Mouse (Mus musculus) kidney, embryonic 14.5 days (tissue): ENCODE data around the gene Cdr2. TPM values are rescaled to one million over a fixed set of nuclear protein-coding genes. Genes with fewer than 3 reads are reported as not detected.
"Not testable (repeated sequence)": the region's sequence is repeated elsewhere in the genome, so short reads cannot be mapped to it uniquely, and the experiment has no call there.

ENCODE experiments used
- ATAC-seq: fragments of 200-750 bp; cut with Nextera tagmentation; 2 replicates; pipeline ENCODE4 v1.8.0; 2017; ENCODE audit warnings: moderate number of reproducible peaks, mild to moderate bottlenecking, moderate TSS enrichment, moderate library complexity; ENCODE audit not compliant: low FRiP score, low TSS enrichment
- H3K27ac ChIP-seq: fragments of 300-500 bp; sonication (generic); 2 replicates; pipeline ENCODE4 v1.5.1; 2014; ENCODE audit warnings: low read depth, mild to moderate bottlenecking, low read length, moderate library complexity, mixed read lengths
- H3K27me3 ChIP-seq: fragments of 300-500 bp; sonication (generic); 2 replicates; pipeline ENCODE4 v1.6.1; 2014; ENCODE audit warnings: mild to moderate bottlenecking, low read length; ENCODE audit not compliant: control insufficient read depth, insufficient read depth
- H3K36me3 ChIP-seq: fragments of 300-500 bp; sonication (generic); 2 replicates; pipeline ENCODE4 v1.6.1; 2014; ENCODE audit warnings: low read length, mixed read lengths; ENCODE audit not compliant: control insufficient read depth, insufficient read depth
- H3K4me1 ChIP-seq: fragments of 300-500 bp; sonication (generic); 2 replicates; pipeline ENCODE4 v1.6.1; 2014; ENCODE audit warnings: low read length, mixed read lengths; ENCODE audit not compliant: control insufficient read depth, insufficient read depth
- H3K4me2 ChIP-seq: fragments of 300-500 bp; sonication (generic); replicated peaks from 2 replicates; pipeline ENCODE4 v1.6.1; 2014; ENCODE audit warnings: low read depth, mild to moderate bottlenecking, low read length
- H3K4me3 ChIP-seq: fragments of 300-500 bp; sonication (generic); 2 replicates; pipeline ENCODE4 v1.5.1; 2014; ENCODE audit warnings: mild to moderate bottlenecking, low read length
- H3K9ac ChIP-seq: fragments of 300-500 bp; sonication (generic); 2 replicates; pipeline ENCODE4 v1.6.1; 2014; ENCODE audit warnings: low read depth, mild to moderate bottlenecking, low read length, moderate library complexity
- H3K9me3 ChIP-seq: fragments of 300-500 bp; sonication (generic); 2 replicates; pipeline ENCODE4 v1.6.1; 2016; ENCODE audit warnings: low read length; ENCODE audit not compliant: control insufficient read depth
- WGBS: fragments of 180-500 bp; shearing (Covaris S2); extraction: QIAGEN DNeasy Blood & Tissue Kit; methylation state at CpG from one replicate; pipeline ENCODE4 v1.1.7; 2014; 5-methylcytosine and 5-hydroxymethylcytosine counted together
- polyA plus RNA-seq: library from polyadenylated mRNA; unstranded; fragments of >200 nt; fragmentation: Nextera tagmentation; extraction: Ambion mirVana; gene quantifications from 2 replicates; pipeline ENCODE4 v1.2.1, GENCODE M21; 2014

The Cdr2 gene
- 10.1 and 13.1 TPM in 2 replicates for polyA plus RNA-seq

DNA sequence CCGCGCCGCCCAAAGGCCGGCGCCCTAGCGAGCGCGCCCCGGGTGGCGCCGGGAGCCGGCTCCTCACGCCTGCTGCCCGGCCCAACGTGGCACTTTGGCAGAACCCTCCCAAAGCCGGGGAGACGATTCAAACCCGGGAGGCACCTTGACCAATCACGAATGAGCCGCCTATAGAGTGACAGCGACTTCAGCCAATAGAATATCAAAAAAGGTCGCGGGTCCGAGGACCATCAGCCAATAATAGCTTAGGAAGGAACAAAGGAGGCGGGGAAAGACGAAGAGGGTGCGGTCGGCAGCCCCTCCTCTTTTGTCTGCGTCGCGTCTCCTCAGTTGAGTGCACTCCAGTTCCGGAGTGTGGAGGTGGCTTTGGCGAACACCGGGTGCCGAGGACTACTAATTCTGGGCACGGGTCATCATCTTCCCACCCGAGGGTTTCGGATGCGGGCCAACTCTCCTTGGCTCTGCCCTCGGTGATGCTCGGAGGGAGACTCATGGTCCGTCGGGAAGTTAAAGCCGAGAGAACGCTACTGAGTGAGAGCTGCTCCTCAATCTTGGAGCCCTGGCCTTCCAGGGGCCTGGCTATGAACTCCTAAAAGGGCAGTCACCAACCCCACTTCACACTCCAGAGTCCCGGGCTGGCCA, at the start of gene Cdr2, which contains the start of gene Mfsd13b:
Cdr2 (minus strand) TSS at position 113 of the 642 bp plus-strand sequence.
Mfsd13b (plus strand) TSS at position 310 of the 642 bp plus-strand sequence.
- Histone ChIP-seq H3K36me3 (no peaks in the 10 kb centered on the region), H3K27me3 (no peaks in the 10 kb centered on the region), H3K4me3 (peak within 1 kb of the TSS; percentile 93), H3K4me2 (peak within 1 kb of the TSS; percentile 78), H3K27ac (peak within 1 kb of the TSS; percentile 65; the same call in 1 of the 2 replicates), H3K4me1 (peaks cover 8% of the 10 kb centered on the region; the same call in 1 of the 2 replicates), H3K9ac (peak within 1 kb of the TSS; percentile 80), H3K9me3 (no peaks in the 10 kb centered on the region)
- peak; percentile 97 for ATAC-seq
- WGBS, result under 1% methylated on average over 46 of the region's 46 CpGs

DNA sequence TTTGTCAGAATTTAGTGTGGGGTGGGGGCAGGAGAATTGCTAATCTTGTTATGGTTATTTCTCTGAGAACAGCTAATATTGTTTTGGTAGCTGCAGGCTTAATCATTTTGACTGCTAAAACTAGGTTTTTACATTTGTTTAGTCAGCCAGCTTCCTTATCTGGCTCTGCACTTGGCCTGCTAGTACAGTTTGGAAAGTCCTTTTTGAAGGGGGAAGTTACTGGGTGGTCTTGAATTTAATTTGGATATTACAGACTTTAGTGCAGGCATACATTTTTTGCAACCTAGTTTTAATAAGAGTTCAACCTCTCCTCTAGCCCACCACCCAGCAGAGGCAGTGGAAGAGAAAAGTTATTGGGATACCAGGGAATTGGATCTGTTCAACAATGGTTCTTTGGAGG, 47.8 kb upstream of the Cdr2 start:
- H3K4me3 ChIP-seq, H3K4me1 ChIP-seq, ATAC-seq, H3K4me2 ChIP-seq, H3K36me3 ChIP-seq, H3K9me3 ChIP-seq, H3K9ac ChIP-seq, H3K27me3 ChIP-seq, H3K27ac ChIP-seq: not testable (repeated sequence)

DNA sequence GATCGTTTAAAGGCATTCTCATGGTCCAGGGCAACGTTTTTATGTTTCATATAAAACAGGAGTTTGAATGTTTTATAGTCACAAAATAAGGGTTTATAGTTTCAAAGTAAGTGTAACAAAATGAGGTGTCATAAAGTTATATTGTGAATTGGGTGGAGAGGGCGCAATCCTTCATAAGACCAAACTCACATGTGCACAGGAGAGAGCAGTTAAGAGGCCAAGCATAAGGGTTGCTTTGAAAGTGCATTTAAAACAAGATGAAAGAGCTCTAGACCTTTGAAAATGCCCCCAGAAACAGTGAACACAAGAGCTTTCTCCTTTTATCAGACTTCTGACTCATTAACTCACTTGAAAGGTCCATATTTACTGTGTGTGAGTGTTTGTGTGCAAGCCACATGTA, 44.2 kb upstream of the Cdr2 start:
- H3K4me2 ChIP-seq, result no peak overlapping the region
- H3K4me1 ChIP-seq, result no peaks in the 10 kb centered on the region
- 40% methylated on average over 3 of the region's 3 CpGs for WGBS
- H3K4me3 ChIP-seq, result no peak overlapping the region
- H3K9me3 ChIP-seq, result no peaks in the 10 kb centered on the region
- no peak for ATAC-seq
- no peak overlapping the region for H3K9ac ChIP-seq
- H3K27ac ChIP-seq, result no peak overlapping the region
- no peaks in the 10 kb centered on the region for H3K36me3 ChIP-seq
- peaks cover 4% of the 10 kb centered on the region; the same call in 1 of the 2 replicates for H3K27me3 ChIP-seq

DNA sequence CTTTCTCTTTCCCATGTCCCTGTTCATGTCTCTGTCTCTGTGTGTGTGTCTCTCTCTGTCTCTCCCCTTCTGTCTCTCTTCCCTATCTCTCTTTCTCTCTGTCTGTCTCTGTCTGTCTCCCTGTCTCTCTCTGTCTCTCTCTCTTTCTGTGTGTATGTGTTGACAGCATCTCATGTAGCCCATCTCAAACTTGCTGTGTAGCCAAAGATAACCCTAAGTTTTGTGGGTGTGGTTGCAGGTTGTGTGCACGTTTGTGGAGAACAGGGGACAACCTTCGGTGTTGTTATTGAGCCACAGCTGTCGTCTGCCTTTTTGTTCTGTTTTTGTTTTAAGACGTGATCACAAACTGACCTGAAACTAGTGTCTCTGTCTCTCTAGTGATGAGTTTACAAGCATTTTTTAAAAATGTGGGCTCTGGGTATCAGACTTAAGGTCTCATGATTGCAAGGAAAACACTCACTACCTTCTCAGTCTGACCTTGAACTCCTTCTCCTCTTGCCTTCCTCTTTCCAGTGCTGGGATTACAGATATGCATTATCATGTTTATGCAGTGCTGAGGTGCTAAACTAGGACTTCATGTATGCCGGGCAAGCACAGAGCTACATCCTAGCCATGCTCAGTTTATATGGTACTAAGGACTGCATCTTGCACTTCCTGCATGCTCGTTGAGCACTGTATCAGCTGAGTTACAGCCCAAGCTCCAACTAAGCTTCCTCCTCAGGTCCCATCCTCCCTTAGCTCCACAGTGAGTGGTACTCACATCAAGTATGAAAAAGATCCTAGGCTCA, 43.3 kb upstream of the Cdr2 start:
- Histone ChIP-seq H3K4me1 (no peaks in the 10 kb centered on the region), H3K4me3 (no peak overlapping the region), H3K27me3 (peaks cover 2% of the 10 kb centered on the region; the same call in 1 of the 2 replicates), H3K9ac (no peak overlapping the region), H3K27ac (no peak overlapping the region), H3K9me3 (no peaks in the 10 kb centered on the region), H3K4me2 (no peak overlapping the region), H3K36me3 (no peaks in the 10 kb centered on the region)
- ATAC-seq, result no peak
- WGBS, result 67% methylated on average over 6 of the region's 6 CpGs

DNA sequence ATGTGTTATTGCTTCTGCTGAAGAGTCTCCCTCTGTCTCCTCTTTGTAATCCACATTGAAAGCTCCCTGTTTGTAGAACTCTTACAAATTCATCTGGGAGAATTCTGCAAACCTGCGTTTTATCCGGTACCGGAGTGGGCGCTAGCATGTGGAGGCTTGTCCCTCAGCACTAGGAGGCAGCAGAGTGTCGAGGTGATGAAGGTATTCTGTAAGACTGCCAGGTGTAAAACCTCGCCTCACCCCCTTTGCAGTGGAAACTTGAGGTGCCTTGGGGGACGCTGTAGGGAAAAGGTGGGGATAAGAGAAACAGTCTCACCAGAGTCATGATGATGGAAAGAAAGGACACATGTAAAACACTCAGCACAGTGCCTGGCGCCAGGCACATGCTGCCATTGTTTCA, 38.2 kb upstream of the Cdr2 start:
- Histone ChIP-seq H3K4me2 (no peak overlapping the region), H3K27me3 (no peaks in the 10 kb centered on the region), H3K27ac (no peak overlapping the region), H3K36me3 (no peaks in the 10 kb centered on the region), H3K4me3 (no peak overlapping the region), H3K9ac (no peak overlapping the region), H3K9me3 (no peaks in the 10 kb centered on the region), H3K4me1 (no peaks in the 10 kb centered on the region)
- 41% methylated on average over 8 of the region's 8 CpGs for WGBS
- no peak for ATAC-seq

DNA sequence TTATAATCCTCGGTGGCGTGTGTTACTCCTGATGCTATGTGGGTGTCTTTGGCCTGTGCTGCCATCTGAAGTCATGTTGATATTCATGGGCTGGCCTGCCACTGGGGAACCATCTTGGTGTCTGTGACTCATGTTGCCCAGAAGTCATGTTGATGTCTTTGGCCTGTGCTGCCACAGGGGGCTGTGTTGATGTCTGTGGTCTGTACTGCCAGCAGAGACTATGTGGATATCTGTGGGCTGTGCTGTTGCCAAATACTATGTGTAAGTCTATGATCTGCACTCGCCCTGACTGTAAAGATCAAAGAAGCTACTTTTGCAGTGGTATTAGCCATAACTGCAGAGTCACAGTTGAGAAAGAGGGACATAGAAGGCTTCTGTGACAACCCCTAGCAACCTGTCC, 36.7 kb upstream of the Cdr2 start:
- H3K27ac ChIP-seq, result no peak overlapping the region
- no peak overlapping the region for H3K9ac ChIP-seq

DNA sequence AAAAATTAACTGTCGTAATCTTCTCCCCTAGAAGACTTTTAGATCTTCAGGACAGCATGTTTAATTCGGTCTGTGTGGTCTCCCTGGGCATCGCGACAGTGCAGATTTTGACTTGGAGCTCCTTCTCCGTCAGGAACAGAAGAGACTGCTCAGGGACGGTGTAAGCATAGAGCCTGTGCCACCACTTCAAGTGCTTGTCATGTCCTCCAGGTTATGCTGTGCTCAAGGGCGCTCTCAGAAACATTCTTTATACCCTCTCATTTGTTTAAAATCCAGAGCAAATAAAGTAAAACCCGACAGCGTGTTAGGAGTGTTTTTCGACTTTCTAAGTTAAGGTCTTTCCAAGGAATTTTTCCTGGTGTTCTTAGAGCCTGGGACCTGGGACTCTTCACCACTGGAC, 32.4 kb upstream of the Cdr2 start:
- Histone ChIP-seq H3K4me1 (no peaks in the 10 kb centered on the region), H3K9ac (no peak overlapping the region), H3K4me3 (no peak overlapping the region), H3K27me3 (no peaks in the 10 kb centered on the region), H3K4me2 (no peak overlapping the region), H3K27ac (no peak overlapping the region), H3K9me3 (no peaks in the 10 kb centered on the region), H3K36me3 (no peaks in the 10 kb centered on the region)
- 88% methylated on average over 10 of the region's 10 CpGs for WGBS
- ATAC-seq, result no peak

More for the DNA sequence above, 36.7 kb upstream of the Cdr2 start:
- Histone ChIP-seq H3K27me3 (no peaks in the 10 kb centered on the region), H3K4me1 (no peaks in the 10 kb centered on the region), H3K9me3 (no peaks in the 10 kb centered on the region), H3K4me3 (no peak overlapping the region), H3K4me2 (no peak overlapping the region), H3K36me3 (no peaks in the 10 kb centered on the region)
- ATAC-seq, result no peak
- WGBS, result 87% methylated on average over 3 of the region's 3 CpGs

DNA sequence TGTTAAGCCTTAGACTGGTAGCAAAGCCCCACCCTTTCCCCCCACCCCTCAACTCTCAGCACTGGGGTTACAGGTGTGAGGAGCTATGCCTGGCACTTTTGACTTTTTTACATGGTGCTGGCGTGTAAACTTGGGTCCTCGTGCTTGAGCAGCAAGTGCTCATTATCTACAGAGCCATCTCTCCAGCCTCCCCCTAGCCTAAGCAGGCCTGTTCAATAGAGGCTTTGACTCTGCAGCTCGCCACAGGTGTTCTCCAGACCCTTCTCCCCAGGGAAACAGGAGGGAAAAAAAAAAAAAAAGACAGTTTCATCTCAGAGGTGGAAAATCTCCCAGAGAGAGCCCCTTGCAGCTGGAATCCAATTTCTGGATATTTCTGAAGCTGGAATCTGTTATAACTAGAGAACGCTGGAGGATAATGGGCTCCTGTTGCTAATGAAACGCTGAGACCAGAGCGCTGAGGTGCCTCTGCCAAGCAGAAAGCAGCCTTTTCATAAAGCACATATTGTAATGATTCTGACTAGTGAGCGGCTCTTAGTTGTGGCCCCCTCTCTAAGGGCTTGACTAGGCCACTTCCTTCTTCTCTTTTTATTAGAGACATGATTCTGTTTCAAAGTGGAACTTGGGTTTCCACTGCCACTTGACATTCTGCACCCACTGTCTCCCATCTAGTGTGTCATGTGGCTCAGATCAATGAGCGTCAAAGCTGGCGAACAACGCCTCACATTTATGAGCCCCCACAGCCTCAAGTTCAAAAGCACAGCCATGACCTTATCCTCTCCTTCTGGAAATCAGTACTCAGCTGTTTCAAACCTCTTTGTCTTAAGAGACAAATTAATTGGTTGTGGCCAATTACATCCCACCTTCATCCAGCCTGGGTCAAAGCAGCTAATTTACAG, 29.9 kb upstream of the Cdr2 start:
- H3K27ac ChIP-seq, result no peak overlapping the region
- no peaks in the 10 kb centered on the region for H3K4me1 ChIP-seq
- H3K9ac ChIP-seq, result no peak overlapping the region
- H3K4me2 ChIP-seq, result no peak overlapping the region
- no peaks in the 10 kb centered on the region for H3K9me3 ChIP-seq
- 65% methylated on average over 10 of the region's 10 CpGs for WGBS
- no peaks in the 10 kb centered on the region for H3K27me3 ChIP-seq
- no peak overlapping the region for H3K4me3 ChIP-seq
- no peak for ATAC-seq
- no peaks in the 10 kb centered on the region for H3K36me3 ChIP-seq
